Mouse (Mus musculus) MEL (cell line): ENCODE measurements around the gene Ssc4d.

Experiments
- BHLHE40 ChIP-seq: IDR thresholded peaks from 2 replicates; pipeline ENCODE4 v1.6.1; 2012; ENCODE audit warnings: low read depth, mild to moderate bottlenecking, inconsistent platforms, low read length, improper control_type of control experiment, borderline replicate concordance
- CHD1 ChIP-seq: IDR thresholded peaks from 2 replicates; pipeline ENCODE4 v1.6.1; 2012; ENCODE audit warnings: low read depth, mild to moderate bottlenecking, inconsistent platforms, low read length, improper control_type of control experiment
- CTCF ChIP-seq, 3 experiments: IDR thresholded peaks in 2 of 3; conservative IDR thresholded peaks in 1 of 3; 2 replicates each; pipeline ENCODE4 v1.5.1; 2011 to 2012; ENCODE audit warnings: low read length in 3 of 3, low read depth in 2 of 3, mild to moderate bottlenecking in 2 of 3, improper control_type of control experiment in 1 of 3, inconsistent platforms in 1 of 3, mixed read lengths in 1 of 3, moderate library complexity in 1 of 3; ENCODE audit not compliant: control insufficient read depth in 1 of 3, insufficient read depth in 1 of 3, poor library complexity in 1 of 3, severe bottlenecking in 1 of 3
- ELF1 ChIP-seq: IDR thresholded peaks from 2 replicates; pipeline ENCODE4 v1.6.1; 2014; ENCODE audit warnings: low read depth, mild to moderate bottlenecking, inconsistent platforms, low read length, improper control_type of control experiment, moderate library complexity
- EP300 ChIP-seq, 2 experiments: IDR thresholded peaks; 2 replicates each; pipeline ENCODE4 v1.6.1; 2011; ENCODE audit warnings: improper control_type of control experiment in 2 of 2, low read length in 2 of 2, low read depth in 1 of 2, mild to moderate bottlenecking in 1 of 2
- KAT2A ChIP-seq: conservative IDR thresholded peaks from 2 replicates; pipeline ENCODE4 v1.6.1; 2012; ENCODE audit warnings: low read depth, low read length, improper control_type of control experiment, inconsistent platforms
- MYC ChIP-seq: IDR thresholded peaks from 2 replicates; pipeline ENCODE4 v1.6.1; 2011; ENCODE audit warnings: low read depth, mild to moderate bottlenecking, low read length, improper control_type of control experiment, moderate library complexity
- POLR2A ChIP-seq, 2 experiments: IDR thresholded peaks; 2 replicates each; pipeline ENCODE4 v1.6.1; 2011 to 2012; ENCODE audit warnings: low read length in 2 of 2, mild to moderate bottlenecking in 2 of 2, control low read depth in 1 of 2, improper control_type of control experiment in 1 of 2, low read depth in 1 of 2, moderate library complexity in 1 of 2; ENCODE audit not compliant: control insufficient read depth in 1 of 2, insufficient read depth in 1 of 2, poor library complexity in 1 of 2
- POLR2AphosphoS2 ChIP-seq: IDR thresholded peaks from 2 replicates; pipeline ENCODE4 v1.6.1; 2011; ENCODE audit warnings: low read length, improper control_type of control experiment
- RAD21 ChIP-seq: IDR thresholded peaks from 2 replicates; pipeline ENCODE4 v1.6.1; 2011; ENCODE audit warnings: mild to moderate bottlenecking, low read depth, low read length, improper control_type of control experiment
- UBTF ChIP-seq: IDR thresholded peaks from 2 replicates; pipeline ENCODE4 v1.6.1; 2012; ENCODE audit warnings: low read depth, mild to moderate bottlenecking, inconsistent platforms, low read length, improper control_type of control experiment, moderate library complexity, borderline replicate concordance; ENCODE audit not compliant: insufficient read depth
- ZKSCAN1 ChIP-seq: IDR thresholded peaks from 2 replicates; pipeline ENCODE4 v1.6.1; 2012; ENCODE audit warnings: low read depth, mild to moderate bottlenecking, inconsistent platforms, low read length, improper control_type of control experiment, moderate library complexity

GRCm38 (mm10) chr5:136001222-136001621 is 26.9 kb upstream of the Ssc4d start:
- TF ChIP-seq BHLHE40 = no peak
- no peak for TF ChIP-seq MYC
- no peak for TF ChIP-seq ELF1
- TF ChIP-seq POLR2A (IDR thresholded peaks at IDR 0.05; ENCODE audit: control insufficient read depth in 1 of 2, insufficient read depth in 1 of 2, low read depth in 1 of 2, low read length in 2 of 2, poor library complexity in 1 of 2) = no peak
- TF ChIP-seq CTCF (IDR thresholded peaks at IDR 0.05 in 2 of 3, conservative IDR thresholded peaks at IDR 0.05 in 1 of 3; ENCODE audit: control insufficient read depth in 1 of 3, insufficient read depth in 1 of 3, low read depth in 2 of 3, low read length in 3 of 3, poor library complexity in 1 of 3, severe bottlenecking in 1 of 3) = no peak
- no peak for TF ChIP-seq CHD1
- TF ChIP-seq EP300 (IDR thresholded peaks at IDR 0.05; ENCODE audit: low read depth in 1 of 2, low read length in 2 of 2) = no peak
- TF ChIP-seq RAD21 = no peak
- TF ChIP-seq UBTF = no peak
- TF ChIP-seq POLR2AphosphoS2 = no peak
- no peak for TF ChIP-seq ZKSCAN1
- no peak for TF ChIP-seq KAT2A
